Mouse (Mus musculus) spleen, postnatal 4 days (tissue): ENCODE data around the gene Kdm8.

Experiments
- DNase-seq, 2 experiments: peaks; one replicate each; pipeline ENCODE4 v3.0.0; 2022; ENCODE audit warnings: low spot score in 2 of 2

Kdm8 gene

GRCm38 (mm10) chr7:125462200-125462599, 17.7 kb downstream of the Kdm8 start:
- no peak for DNase-seq

DNA sequence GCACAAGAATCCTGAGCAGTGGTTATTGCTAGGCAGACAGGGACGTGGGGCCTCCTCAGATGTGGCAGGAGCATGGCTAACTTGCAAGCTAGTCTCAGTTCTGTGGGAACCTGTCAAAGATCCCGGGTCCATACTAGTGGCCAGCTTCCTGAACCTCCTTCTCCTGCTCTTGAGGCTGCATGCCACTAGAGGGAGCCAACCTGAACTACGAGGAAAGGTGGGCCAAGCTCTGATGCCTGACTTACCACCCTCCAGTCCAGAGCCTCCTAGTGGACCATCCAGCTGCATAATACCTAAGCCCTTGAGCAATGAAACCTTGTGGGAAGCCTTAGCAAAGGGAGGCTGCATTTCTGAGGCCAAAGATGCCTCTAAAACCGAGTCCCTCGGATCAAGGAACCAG, 25.5 kb downstream of the Kdm8 start:
- DNase-seq: peak; percentile 78 to 88

- no peak for DNase-seq
Measured at GRCm38 (mm10) chr7:125470901-125471300, 26.4 kb downstream of the Kdm8 start.

- peak; percentile 83 to 92 for DNase-seq
Measured at GRCm38 (mm10) chr7:125471991-125472741, 27.7 kb downstream of the Kdm8 start.

DNA sequence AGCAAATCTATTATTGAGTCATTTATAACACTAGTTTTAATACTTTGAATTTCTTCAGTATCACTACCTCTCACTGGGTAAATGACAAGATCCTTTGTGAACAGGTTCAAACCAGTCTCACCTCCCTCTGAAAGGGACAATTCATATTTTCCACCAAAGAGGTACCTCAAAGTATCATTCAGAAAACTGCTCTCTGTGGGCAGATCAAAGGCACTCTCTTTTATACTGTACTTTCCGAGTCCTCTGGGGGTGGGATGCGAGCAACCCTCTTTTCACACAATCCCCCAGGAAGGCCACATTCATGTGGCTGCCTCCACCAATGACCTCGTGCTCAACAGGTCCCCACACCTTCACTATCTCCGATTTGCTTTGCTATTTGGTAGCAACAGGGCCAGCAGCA, 30.1 kb downstream of the Kdm8 start:
- DNase-seq: no peak

DNA sequence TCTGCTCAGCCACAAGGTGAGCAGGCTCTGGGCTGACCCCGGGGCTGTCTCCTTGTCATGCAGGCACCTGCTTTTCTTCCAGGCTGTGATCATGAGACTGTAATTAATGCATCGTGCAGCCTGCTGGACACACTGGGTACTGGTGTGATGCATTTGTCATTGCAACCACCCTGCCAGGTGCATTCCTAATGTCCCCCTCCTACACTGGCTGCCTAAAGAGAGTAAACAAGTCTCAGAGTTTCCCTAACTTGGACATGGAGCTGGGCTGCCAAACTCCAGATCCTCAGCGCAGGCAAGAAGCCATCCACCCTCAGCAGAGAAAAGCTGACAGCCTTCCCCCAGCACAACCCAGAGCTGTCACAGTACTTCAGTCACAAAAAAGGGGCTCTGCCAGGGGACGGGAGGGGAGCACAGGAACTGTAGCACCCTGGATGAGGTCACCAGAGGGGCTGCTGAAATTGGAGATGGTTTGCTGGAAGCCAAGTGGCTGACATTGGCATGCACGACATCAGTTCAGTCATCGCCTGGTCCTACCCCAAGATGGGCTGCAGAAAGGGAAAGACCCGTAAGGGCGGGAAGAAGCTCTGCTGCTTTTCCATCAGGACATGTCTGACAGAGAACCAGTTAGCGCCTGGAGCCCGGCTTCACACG, 31.2 kb downstream of the Kdm8 start:
- no peak for DNase-seq

DNA sequence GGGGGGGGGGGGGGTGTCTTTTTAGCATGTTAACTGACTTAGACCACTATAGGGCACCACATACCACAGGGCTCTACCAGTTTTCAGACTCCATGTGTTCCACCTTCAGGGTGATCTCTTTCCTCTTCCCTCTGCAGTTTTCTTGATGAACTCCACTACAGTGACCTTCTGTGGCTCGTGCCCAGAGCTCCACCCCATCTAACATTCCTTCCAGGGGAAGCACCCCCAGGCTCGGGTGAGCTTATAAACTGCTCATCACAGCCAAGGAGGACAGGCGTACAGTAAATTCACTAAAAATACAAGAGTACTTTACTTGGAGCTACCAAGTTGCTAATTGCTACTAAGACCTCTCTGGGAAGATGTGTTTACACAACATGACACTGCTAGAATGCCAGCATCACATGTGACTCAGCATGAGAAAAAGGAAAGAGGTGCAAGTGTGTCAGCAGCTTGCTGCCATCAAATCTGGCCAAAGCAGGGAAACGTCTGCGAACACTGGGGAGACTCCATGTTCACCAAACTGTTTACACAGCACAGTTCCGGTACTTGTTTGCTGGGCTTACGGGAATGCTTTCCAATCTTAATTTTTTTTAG, 34.0 kb downstream of the Kdm8 start:
- no peak for DNase-seq

GRCm38 (mm10) chr7:125480518-125480917, 36.0 kb downstream of the Kdm8 start:
- DNase-seq: no peak

DNA sequence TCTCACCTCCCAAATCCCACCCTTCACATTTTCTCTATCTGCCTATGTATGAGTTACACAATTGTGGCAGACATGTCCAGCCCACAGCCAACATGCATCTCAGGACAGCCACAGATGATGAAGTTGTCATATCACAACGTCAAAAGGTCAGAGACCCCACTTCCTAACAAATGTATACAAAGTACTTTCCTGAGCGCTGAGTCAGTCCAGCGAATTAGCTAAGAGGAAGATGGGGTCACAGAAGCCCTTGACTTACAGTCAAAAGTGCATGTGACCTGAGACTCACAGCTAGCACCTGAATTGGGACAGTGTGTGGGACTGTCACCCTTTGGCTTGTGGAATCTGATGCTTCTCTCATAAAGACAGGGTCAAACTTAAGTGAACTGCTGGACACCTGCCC, 37.9 kb downstream of the Kdm8 start:
- no peak for DNase-seq

DNA sequence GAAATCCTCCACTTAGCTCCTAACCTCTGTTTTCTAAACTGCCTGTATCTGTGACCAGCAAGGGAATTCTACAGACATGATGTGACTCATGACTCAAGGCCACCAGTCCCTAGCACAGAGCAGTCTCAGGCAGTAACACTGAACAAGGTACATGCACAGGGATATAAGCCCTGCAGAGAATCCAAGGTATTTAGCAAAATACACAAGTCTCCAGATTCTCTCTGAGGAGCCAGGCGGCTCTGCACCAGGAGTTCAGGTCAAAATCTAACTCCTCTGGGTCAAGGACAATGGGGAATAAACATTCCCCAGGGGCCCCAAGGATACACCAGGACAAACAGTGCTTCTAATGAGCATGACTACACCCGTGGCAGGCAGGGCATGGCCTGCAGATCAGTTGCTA, 38.4 kb downstream of the Kdm8 start:
- no peak for DNase-seq

GRCm38 (mm10) chr7:125484791-125485190, 40.3 kb downstream of the Kdm8 start:
- no peak for DNase-seq

DNA sequence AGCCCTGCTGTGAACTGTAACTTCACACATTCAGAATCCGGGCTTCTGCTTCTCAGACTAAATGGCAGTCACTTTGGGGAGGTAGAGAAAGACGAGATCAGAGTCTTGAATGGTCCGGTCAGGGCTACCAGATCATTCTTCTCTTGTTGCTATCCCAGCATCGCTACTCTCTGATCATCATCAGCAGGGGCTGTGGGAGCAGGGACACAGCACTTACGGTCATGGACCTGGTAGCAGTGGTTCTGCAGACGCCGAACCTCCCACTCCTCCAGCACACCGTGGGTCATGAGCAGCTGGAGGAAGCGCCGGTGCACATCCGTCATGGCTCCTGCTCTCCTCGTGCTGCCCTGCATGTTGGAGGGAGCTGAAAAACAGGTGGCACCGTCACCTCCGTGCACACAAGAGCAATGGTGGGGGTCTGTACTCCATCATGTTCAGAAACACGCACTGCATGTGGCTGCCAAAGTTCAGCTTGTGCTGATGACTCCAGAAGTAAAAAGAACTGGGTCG, 41.7 kb downstream of the Kdm8 start:
- no peak for DNase-seq

DNA sequence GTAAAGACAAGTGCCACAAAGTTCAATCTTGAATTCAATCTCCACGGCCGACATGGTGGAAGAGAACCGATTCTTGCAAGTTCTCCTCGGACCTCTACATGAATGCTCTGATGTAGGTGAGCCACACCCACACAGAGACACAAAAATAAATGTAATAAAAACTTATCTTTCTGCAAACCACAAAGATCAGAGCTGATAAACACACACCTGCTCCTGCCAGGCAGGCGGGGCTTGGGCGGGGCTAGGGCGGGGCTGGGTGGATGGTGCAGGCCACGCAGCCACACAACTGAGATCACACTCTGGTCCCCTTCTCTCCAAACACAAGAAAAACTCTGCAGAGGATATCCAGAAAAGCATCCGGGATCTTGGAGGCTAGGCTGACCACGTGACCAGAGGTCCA, 42.6 kb downstream of the Kdm8 start:
- DNase-seq: no peak

DNA sequence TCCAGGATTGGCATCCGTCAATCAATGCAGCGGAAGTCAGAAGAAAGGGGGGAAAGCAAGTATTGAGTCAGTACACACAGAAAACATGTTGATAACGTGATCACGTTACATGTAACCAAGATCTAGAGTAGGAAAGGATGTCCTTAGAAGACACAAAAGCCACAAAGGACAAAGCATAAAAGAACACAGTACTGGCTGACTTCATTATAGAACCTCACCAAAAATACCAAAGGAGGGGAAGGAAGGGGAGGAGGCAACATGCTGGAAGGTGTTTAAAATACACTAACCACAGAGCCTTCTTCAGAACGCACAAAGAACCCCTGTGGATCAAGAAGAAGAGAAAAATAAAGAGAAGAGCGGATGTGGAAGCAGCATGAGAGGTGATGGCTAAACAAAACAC, 44.2 kb downstream of the Kdm8 start:
- no peak for DNase-seq

DNA sequence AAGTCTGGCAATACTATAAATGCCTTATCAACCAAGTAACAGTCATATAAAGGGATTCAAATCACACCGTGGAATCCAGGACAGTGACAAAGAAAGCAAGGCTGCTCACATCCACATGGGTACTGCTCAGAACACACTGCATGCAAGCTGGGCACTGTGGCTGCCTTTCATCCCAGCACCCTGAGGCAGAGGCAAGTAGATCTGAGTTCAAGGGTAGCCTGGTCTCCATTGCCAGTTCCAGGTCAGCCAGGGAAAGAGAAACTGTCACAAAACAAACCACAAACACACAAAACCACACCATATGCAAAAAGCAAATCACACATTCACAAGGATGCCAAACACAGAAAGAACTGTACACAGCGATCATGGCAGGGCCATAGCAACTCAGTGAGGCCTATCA, 45.2 kb downstream of the Kdm8 start:
- DNase-seq: no peak

DNA sequence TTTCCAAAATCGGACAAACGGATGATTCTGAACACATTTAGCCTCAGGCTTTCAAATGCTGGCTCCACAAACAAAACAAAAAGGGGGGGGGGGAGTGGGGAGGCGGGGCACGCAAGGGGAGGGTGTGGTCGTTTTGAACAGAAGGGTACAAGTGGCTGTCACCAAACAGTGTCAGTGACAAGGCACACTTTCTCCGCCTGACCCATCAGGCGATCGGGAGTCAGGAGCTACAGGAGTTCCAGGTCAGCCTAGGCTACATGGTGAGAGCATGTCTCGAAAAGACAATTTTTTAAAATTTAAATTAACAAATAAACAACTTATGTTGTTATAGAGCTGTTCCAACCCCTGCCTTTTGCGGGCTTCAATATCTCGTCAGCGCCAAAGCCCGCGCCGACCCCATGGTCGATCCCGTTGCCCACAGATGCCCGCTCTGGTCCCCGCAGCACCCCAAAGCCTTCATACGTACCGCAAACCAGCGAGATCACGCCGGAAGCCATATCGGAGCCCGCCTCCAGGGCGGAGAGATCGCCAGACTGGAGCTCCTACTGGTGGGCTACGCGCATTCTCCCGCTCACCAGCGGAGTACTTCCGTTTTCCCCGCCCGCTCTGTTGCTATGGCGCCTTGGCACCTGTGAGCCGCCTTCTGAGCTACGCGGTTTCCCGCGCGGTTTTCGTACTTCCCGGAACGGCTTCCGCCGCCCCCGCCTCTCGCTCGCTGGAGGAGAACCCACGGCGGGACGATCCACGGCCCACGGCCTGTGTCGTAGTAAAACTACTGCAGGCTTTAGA, 46.7 kb downstream of the Kdm8 start, which contains the start of gene Nsmce1:
Gene Nsmce1, minus strand, starts transcription at position 650 of the 789 bp plus-strand sequence.
- DNase-seq: peak; percentile 93 to 96

- DNase-seq: no peak
Measured at GRCm38 (mm10) chr7:125491760-125492159, 47.3 kb downstream of the Kdm8 start.

GRCm38 (mm10) chr7:125492551-125492950, 48.1 kb downstream of the Kdm8 start:
- DNase-seq: no peak

DNA sequence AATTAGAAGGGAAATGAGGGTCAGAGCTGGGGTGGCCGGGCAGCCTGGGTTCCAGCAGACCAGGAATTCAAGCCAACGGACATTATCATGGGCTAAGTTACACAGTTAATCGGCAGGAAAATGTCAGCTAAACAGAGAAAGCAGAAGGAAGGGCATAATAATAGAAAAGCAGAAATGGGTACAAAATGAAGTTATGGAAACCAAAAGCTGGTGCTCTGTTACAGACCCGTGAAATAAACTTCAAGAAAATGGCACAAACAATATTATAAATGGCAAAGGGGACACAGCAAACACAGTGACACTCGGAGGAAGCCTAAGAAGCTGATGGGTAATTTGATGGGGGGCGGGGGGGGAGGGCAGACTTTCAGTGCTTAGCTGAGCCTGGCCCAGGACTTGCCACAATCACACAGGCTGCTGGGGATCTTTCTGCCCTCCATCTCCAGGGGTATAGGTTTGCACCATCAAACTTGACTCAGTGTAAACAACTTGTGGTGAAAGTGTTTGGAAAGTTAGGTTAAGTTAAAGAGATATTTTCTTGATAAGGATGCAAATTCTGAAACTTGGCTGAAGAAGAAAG, 51.5 kb downstream of the Kdm8 start:
- DNase-seq: no peak

DNA sequence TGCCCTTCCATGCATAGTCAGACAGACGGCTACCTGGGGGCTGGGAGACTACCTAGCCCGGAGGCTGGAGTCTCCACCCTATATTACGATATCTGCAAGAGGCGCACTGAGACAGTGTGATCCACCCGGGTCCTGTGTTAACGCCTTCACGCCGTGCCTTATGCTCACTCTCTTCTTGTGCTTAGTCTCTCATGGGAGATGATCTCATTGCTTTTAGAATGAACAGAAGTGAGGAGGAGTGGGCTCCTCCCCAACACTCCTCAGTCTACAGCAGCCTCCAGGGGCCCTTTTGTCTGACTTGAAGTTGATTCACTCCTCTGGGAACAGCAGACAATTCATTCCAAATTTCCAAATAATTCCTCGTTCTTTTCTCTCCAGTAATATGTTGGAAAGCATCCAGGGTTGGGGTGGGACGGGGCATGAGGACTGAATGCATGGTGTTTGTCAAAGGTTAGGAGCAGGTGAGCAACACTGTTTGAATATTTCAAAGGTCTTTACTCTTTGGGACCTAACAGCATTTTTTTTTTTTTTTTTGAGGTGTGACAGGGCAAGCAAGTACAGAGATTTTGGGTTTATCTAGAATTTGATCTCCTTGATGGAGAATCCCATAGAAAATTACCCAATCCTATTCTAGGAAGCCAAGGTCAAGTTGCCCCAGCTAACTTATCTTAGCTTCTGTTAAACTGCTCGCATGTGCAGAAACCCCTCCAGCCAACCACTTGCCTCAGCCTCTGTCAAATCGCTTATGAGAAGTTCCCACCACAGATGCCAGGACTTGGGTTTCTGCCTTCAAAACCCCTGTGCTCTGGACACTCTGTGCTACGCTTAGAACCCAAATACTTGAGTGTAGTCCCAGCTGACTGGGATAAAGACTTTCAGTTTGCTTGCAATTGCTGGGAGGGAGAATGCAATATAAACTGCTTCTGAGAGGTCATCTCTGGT, 55.7 kb downstream of the Kdm8 start:
- DNase-seq: no peak

DNA sequence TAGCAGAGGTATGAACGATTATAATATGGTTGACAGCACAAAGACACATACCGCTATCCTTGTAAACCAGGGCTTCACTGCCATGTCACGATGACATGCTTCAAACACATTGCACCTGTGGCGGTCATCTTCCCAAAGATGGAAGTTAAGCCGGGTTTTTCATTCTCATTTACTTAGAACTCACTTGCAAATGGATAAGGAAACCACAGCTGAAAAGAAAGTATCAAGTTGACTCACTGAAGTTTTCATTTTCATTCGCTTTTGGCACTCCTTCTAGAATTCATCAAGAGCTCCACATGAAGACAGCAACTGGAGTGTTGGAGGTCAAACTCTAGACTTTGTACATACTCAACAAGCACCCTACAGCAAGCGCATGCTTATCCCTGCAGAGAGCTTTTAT, 56.4 kb downstream of the Kdm8 start:
- DNase-seq: no peak
